Mouse (Mus musculus) embryonic facial prominence, embryonic 10.5 days (tissue): ENCODE measurements around the gene Ankrd13c. TPM values are rescaled to one million over a fixed set of nuclear protein-coding genes. Genes with fewer than 3 reads are reported as not detected.
"Not testable (repeated sequence)": the region's sequence is repeated elsewhere in the genome, so short reads cannot be mapped to it uniquely, and the experiment has no call there.

Source experiments
- DNase-seq: peaks from one replicate; pipeline ENCODE4 v3.0.0-alpha.2; 2017; ENCODE audit warnings: low spot score
- H3K27ac ChIP-seq: fragments of 300-500 bp; sonication (generic); replicated peaks from 2 replicates; pipeline ENCODE4 v1.5.1; 2016; ENCODE audit warnings: mild to moderate bottlenecking
- H3K27me3 ChIP-seq: fragments of 300-500 bp; sonication (generic); replicated peaks from 2 replicates; pipeline ENCODE4 v1.6.1; 2016; ENCODE audit warnings: low read depth, mild to moderate bottlenecking; ENCODE audit not compliant: poor library complexity, severe bottlenecking
- H3K36me3 ChIP-seq: fragments of 300-500 bp; sonication (generic); replicated peaks from 2 replicates; pipeline ENCODE4 v1.6.1; 2016; ENCODE audit warnings: mild to moderate bottlenecking, moderate library complexity
- H3K4me1 ChIP-seq: fragments of 300-500 bp; sonication (generic); 2 replicates; pipeline ENCODE4 v1.6.1; 2016
- H3K4me3 ChIP-seq: fragments of 300-500 bp; sonication (generic); 2 replicates; pipeline ENCODE4 v1.5.1; 2016; ENCODE audit warnings: mild to moderate bottlenecking, moderate library complexity
- H3K9me3 ChIP-seq: fragments of 300-500 bp; sonication (generic); 2 replicates; pipeline ENCODE4 v1.6.1; 2016; ENCODE audit warnings: mild to moderate bottlenecking
- WGBS: fragments of 180-500 bp; shearing (Covaris S2); methylation state at CpG from one replicate; pipeline ENCODE4 v1.1.7; 2016; 5-methylcytosine and 5-hydroxymethylcytosine counted together
- polyA plus RNA-seq: library from polyadenylated mRNA; unstranded; fragments of >200 nt; fragmentation: Nextera tagmentation; extraction: Ambion mirVana; gene quantifications from 2 replicates; pipeline ENCODE4 v1.2.1, GENCODE M21; 2016

Gene Ankrd13c
- polyA plus RNA-seq, 1 experiment from 2014 or later, result 19.1 TPM

DNA sequence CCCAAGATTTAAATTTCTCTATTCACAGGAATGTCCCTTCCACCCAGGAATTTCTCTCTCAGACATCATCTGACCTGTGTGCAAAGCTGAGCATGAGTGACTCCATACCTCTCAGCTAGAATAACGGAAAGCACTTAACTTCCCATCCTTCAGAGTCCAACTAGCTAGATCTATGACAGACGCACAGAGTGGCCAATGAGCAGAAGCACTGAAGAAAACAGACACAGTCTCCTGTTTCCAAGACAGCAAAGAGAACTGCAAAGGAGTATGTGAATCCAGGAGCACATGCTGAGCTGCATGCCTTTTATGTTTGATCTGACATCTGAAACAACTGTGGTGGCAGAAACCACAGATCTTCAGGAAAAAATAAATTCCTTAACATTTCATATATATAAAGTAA is 20.3 kb upstream of the Ankrd13c start:
- 62% methylated on average over 2 of the region's 2 CpGs for WGBS
- Histone ChIP-seq H3K27ac (no peak overlapping the region), H3K9me3 (no peaks in the 10 kb centered on the region), H3K4me1 (peaks cover 16% of the 10 kb centered on the region), H3K27me3 (no peaks in the 10 kb centered on the region), H3K4me3 (no peak overlapping the region), H3K36me3 (no peaks in the 10 kb centered on the region)
- no peak for DNase-seq

DNA sequence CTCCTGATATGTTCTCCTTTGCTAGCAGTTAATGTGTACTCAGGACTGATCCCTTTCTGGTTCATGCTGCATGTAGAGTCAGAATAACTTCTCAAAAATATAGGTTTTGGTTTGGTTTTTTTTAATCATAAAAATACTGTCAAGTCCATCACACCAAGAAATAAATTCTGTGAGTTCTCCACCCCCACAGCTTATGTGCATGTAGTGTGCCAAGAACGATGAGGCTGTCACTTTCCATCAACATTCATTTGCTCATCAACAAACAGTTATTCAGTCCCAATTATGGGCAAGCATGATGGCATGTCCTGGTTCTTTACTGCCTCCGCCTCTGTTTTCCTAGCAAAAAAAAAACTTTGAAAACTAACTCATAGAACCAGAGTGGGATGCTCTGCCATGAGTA is 18.3 kb upstream of the Ankrd13c start:
- no peak for DNase-seq
- Histone ChIP-seq H3K27ac (no peak overlapping the region), H3K36me3 (no peaks in the 10 kb centered on the region), H3K9me3 (no peaks in the 10 kb centered on the region), H3K27me3 (no peaks in the 10 kb centered on the region), H3K4me3 (no peak overlapping the region), H3K4me1 (peaks cover 12% of the 10 kb centered on the region)
- 83% methylated on average over 2 of the region's 2 CpGs for WGBS

DNA sequence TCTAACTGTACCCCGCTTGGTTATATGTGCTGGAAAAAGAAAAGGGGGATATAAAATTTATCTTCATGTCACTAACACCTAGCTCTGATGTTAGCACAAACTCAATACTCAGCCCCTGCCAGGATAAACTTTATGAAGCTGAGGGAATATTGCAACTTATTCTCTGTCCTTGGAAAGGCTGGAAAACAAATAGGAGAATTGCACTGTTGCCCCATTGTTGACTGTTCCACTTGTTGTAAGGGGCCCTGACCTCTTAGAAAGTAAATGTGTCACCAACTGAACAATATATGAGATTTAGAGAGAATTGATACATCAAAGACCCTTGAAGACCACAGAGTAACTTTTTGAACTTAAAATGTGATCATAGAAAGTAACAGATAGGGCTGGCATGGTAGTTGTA is 17.6 kb upstream of the Ankrd13c start:
- H3K27me3 ChIP-seq, result no peaks in the 10 kb centered on the region
- no peaks in the 10 kb centered on the region for H3K36me3 ChIP-seq
- H3K27ac ChIP-seq, result no peak overlapping the region
- H3K4me1 ChIP-seq, result peaks cover 6% of the 10 kb centered on the region
- 92% methylated on average over 1 of the region's 1 CpGs for WGBS
- H3K9me3 ChIP-seq, result no peaks in the 10 kb centered on the region
- H3K4me3 ChIP-seq, result no peak overlapping the region
- no peak for DNase-seq

DNA sequence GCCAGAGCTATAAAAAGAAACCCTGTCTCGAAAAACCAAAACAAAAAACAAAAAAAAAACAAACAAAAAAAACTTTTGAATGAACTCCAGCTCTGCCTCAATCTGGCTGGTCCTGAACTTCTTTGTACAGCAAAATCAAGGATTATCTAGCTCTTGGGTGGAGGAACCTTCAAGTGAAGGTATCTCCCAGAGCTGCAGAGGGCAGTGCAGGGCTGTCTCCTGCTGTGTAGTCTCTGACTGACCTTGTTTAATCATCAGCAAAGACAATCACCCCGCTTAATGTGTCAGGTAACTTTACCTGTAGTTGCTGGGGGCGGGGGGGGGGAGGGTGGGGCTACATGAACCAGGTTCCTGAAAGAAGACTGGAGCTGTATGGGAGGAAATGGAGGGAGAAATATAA is 15.4 kb upstream of the Ankrd13c start:
- H3K4me3 ChIP-seq, result no peak overlapping the region
- H3K9me3 ChIP-seq, result no peaks in the 10 kb centered on the region
- no peaks in the 10 kb centered on the region for H3K27me3 ChIP-seq
- no peak overlapping the region for H3K27ac ChIP-seq
- DNase-seq, result no peak
- no peaks in the 10 kb centered on the region for H3K4me1 ChIP-seq
- WGBS, result 58% methylated on average over 3 of the region's 3 CpGs
- no peaks in the 10 kb centered on the region for H3K36me3 ChIP-seq

DNA sequence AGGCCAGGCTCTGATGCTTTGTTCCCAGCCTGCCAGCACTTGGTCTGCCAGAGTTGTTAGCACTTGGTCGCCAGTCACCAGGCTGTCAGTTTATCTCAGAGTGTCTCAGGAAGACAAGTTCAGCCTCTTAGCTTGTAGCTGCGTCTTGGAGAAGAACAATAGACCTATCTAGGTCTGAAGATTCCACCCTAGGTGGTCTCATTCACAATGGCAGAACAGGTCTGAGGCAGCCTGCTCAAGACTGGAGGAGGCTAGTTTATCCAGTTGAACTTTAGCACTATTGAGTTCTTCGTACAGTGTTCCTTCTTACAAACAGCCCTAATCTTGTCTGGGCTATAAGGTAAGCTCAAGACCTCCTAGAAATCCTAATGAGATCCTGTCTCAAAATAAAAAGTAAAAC is 15.0 kb upstream of the Ankrd13c start:
- 62% methylated on average over 3 of the region's 3 CpGs for WGBS
- no peak overlapping the region for H3K27ac ChIP-seq
- H3K36me3 ChIP-seq, result no peaks in the 10 kb centered on the region
- DNase-seq, result no peak
- no peaks in the 10 kb centered on the region for H3K9me3 ChIP-seq
- H3K4me3 ChIP-seq, result no peak overlapping the region
- H3K4me1 ChIP-seq, result no peaks in the 10 kb centered on the region
- H3K27me3 ChIP-seq, result no peaks in the 10 kb centered on the region

DNA sequence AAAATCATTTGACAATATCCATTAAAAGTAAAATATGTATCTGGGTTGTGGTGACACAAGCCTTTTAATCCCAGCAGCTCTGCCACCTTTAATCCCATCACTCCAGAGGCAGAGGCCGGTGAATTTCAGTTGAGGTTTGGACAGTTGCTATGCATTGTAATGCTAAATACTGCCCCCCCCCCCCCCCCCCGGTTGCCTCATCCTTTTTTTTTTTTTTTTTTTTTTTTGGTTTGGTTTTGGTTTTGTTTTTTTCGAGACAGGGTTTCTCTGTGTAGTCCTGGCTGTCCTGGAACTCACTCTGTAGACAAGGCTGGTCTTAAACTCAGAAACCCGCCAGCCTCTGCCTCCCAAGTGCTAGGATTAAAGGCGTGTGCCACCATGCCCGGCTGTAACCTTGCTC is 13.8 kb upstream of the Ankrd13c start:
- H3K36me3 ChIP-seq, H3K4me1 ChIP-seq, H3K4me3 ChIP-seq, H3K9me3 ChIP-seq, DNase-seq, H3K27ac ChIP-seq, H3K27me3 ChIP-seq: not testable (repeated sequence)
- 72% methylated on average over 5 of the region's 6 CpGs for WGBS

DNA sequence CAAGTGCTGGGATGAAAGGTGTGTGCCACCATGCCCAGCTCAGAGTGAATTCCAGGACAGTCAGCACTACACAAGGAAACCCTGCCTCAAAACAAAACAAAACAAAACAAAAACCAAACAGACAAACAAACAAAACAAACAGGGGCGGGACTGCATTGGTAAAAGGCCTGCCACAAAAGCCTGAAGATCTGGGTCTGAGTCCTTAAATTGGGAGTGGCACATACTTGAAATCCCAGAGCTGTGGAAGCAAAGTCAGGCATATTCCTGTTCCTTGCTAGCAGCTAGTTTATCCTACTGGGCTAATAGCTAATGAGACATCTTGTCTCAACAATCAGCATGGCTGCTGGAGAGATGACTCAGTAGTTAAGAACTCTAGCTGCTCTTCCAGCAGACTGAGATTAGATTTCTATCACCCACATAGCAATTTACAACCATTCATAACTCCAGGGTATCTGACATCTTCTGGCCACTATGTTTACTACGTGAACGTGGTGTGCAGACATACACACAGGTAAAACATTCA is 12.7 kb upstream of the Ankrd13c start:
- no peaks in the 10 kb centered on the region for H3K9me3 ChIP-seq
- DNase-seq, result no peak

DNA sequence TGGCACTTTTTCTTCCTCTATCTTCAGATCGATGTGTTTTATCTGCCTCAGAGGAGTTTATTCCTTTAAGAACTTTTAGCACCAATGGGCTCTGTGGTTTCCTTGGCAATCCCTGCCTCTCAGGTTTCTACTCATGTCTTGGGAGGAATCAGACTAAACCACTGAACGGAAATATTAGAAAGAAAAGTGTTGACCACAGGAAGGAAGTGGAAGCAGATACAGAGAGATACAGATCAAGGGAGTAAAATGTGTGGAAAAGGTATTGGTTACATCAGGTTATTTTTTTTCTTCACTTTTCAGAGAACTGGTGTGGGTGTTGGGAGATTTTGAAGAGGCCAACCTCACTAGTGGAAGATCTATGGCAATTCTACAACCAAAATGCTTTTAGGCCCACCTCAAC is 8.5 kb upstream of the Ankrd13c start:
- Histone ChIP-seq H3K27ac (no peak overlapping the region), H3K36me3 (no peaks in the 10 kb centered on the region), H3K4me3 (no peak overlapping the region), H3K4me1 (no peaks in the 10 kb centered on the region), H3K27me3 (no peaks in the 10 kb centered on the region), H3K9me3 (no peaks in the 10 kb centered on the region)
- 83% methylated on average over 2 of the region's 2 CpGs for WGBS
- no peak for DNase-seq

More for the DNA sequence above, 12.7 kb upstream of the Ankrd13c start:
- H3K4me1 ChIP-seq, result no peaks in the 10 kb centered on the region
- H3K36me3 ChIP-seq, result no peaks in the 10 kb centered on the region
- H3K4me3 ChIP-seq, result no peak overlapping the region
- H3K27ac ChIP-seq, result no peak overlapping the region
- H3K27me3 ChIP-seq, result no peaks in the 10 kb centered on the region
- 83% methylated on average over 3 of the region's 3 CpGs for WGBS

DNA sequence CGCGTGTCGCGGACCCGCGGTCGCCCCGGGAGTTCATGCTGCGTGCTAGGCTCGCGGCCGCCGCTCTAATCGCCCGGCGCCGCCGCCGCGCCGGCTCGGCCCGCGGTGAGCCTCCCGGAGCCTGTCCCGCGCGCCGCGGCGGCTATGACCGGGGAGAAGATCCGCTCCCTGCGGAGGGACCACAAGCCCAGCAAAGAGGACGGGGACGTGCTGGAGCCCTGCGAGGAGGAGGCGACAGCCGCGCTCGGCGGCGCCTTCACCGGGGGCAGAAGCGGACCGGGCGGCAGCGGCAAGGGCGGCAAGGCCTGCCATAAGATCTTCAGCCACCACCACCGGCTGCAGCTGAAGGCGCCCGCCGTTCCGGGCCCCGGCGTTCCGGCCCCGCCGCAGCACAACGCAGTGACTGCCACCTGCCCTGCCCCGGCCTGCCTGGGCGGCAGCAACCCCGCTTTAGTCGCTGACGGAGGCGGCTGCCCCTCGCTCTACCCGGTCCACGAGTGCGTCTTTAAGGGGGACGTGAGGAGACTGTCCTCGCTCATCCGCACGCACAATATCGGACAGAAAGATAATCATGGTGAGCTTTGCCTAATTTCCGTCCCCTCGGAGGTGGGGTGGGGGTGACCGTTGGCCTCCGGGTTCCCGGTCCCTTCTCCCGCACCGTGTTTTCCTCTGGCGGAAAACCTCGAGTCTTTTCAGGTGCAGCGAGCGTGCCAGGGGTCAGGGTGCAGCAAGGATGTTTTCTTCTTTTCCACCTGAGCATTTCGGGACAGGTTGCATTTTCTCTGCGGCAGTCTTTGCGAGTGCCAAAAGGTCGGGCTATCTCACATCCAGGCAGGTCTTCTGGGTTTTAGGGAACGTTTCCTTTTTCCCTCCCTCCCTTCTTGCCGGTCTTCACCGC is 593 bp downstream of the Ankrd13c start:
- DNase-seq, result peak; percentile 65
- Histone ChIP-seq H3K4me1 (peaks cover 14% of the 10 kb centered on the region), H3K36me3 (peaks cover 13% of the 10 kb centered on the region), H3K27ac (peak overlapping the region; percentile 97), H3K9me3 (no peaks in the 10 kb centered on the region), H3K4me3 (peak overlapping the region; percentile 98), H3K27me3 (no peaks in the 10 kb centered on the region)
- under 1% methylated on average over 93 of the region's 93 CpGs for WGBS

DNA sequence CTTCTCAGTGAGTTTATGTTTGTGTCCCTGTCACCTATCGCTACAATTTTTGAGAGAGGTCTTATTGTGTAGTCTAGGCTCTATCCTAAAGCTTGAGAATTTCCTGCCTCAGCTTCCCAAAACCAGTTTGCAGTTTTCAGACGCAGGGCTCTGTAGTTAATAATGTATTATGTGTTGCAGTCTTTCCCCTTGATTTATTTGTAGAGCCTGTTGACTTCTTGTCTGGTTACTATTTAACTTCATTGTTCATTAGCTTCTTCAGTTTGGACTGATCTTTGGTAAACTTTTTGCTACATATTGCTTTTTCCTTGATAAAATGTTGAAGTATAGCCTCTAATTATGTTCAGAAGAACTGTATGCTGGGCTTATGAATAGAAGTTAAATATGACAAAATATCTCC is 5.7 kb downstream of the Ankrd13c start:
- WGBS, result 95% methylated on average over 2 of the region's 2 CpGs
- Histone ChIP-seq H3K27me3 (no peaks in the 10 kb centered on the region), H3K4me1 (peaks cover 10% of the 10 kb centered on the region), H3K9me3 (no peaks in the 10 kb centered on the region), H3K36me3 (peaks cover 13% of the 10 kb centered on the region), H3K4me3 (no peak overlapping the region), H3K27ac (no peak overlapping the region)
- no peak for DNase-seq

DNA sequence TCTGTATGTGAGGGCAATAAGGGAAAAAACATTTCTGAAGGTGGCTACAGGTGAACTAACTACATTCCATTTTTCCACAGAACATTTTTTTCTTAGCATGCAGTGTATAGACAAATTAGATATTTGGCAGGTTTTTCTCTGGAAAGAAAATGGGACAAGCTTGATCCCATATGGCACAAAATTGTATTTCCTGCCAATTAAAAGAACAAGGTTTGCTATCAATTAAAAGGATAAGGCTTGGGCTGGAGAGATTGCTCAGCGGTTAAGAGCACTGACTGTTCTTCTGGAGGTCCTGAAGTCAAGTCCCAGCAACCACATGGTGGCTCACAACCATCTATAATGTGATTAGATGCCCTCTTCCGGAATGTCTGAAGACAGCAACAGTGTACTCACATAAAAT is 8.4 kb downstream of the Ankrd13c start:
- H3K27me3 ChIP-seq, result no peaks in the 10 kb centered on the region
- H3K4me3 ChIP-seq, result no peak overlapping the region
- no peak overlapping the region for H3K27ac ChIP-seq
- 85% methylated on average over 2 of the region's 2 CpGs for WGBS
- DNase-seq, result no peak
- H3K36me3 ChIP-seq, result peaks cover 21% of the 10 kb centered on the region
- no peaks in the 10 kb centered on the region for H3K9me3 ChIP-seq
- no peaks in the 10 kb centered on the region for H3K4me1 ChIP-seq

DNA sequence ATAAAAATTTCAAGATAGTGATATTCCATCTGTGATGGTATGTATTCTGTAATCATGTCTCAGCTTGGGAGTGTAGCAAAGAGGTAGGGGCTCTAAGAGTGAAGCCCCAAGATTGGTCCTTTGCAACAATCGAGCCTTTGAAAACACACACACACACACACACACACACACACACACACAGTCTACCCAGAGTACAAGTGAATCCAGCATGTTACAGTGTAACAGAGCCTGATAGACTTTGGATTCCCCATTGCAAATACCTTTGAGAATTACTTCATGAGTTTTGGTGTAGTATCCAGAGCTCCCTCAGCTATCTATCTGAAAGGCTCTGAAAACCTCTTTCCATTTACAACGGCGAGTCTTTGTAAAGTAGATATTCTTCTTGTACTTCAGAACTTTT is 9.2 kb downstream of the Ankrd13c start:
- no peaks in the 10 kb centered on the region for H3K9me3 ChIP-seq
- H3K27me3 ChIP-seq, result no peaks in the 10 kb centered on the region
- 94% methylated on average over 3 of the region's 3 CpGs for WGBS
- no peaks in the 10 kb centered on the region for H3K4me1 ChIP-seq
- no peak overlapping the region for H3K4me3 ChIP-seq
- DNase-seq, result no peak
- peaks cover 23% of the 10 kb centered on the region for H3K36me3 ChIP-seq
- H3K27ac ChIP-seq, result no peak overlapping the region

DNA sequence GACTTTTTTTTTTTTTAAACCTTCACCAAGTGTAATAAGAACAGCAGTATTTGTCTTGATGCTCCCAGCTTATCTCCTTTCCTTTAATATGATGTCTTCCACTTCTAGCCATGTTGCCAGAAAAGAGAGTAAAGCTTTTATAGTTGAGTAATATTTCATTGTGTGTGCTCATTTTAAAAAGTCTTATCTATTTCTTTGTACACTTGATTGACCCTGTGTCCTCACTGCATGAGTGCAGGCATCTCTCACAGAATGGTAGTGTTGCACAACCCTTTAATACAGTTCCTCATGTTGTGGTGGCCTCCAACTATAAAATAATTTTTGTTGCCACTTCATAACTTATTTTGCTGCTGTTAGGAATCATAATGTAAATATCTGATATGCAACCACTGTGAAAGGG is 10.3 kb downstream of the Ankrd13c start:
- peaks cover 21% of the 10 kb centered on the region for H3K36me3 ChIP-seq
- H3K4me1 ChIP-seq, result no peaks in the 10 kb centered on the region
- H3K27ac ChIP-seq, result no peak overlapping the region
- no peaks in the 10 kb centered on the region for H3K9me3 ChIP-seq
- no peaks in the 10 kb centered on the region for H3K27me3 ChIP-seq
- H3K4me3 ChIP-seq, result no peak overlapping the region
- no peak for DNase-seq
